Mouse (Mus musculus): Measurements from ENCODE around the gene Obox3. TPM values are rescaled to one million over a fixed set of nuclear protein-coding genes. Genes with fewer than 3 reads are reported as not detected.

Obox3 gene
- not detected for total RNA-seq (2023)

GRCm38 (mm10) chr7:15639802-15640201, at the start of gene Obox3:
Obox3 (minus strand) TSS chr7:15639902.

Other genes starting within 250 kb of the Obox3 start
- gene Obox5, start 110.2 kb upstream of the Obox3 start, total RNA-seq (2023): not detected
- not detected for gene Obox6, start 199.8 kb upstream of the Obox3 start, total RNA-seq (2023)
- not detected for gene Crx, start 240.1 kb upstream of the Obox3 start, total RNA-seq (2023)
- not detected for gene Crxos, start 242.7 kb upstream of the Obox3 start, total RNA-seq (2023)

All from neutrophil, adult 59 days (primary cell).